Mouse (Mus musculus): Measurements from ENCODE around the gene Mrap. TPM values are rescaled to one million over a fixed set of nuclear protein-coding genes. Genes with fewer than 3 reads are reported as not detected.

Mrap gene
- 162 and 216 TPM in 2 replicates for polyA plus RNA-seq (2012; rRNA removed)

DNA sequence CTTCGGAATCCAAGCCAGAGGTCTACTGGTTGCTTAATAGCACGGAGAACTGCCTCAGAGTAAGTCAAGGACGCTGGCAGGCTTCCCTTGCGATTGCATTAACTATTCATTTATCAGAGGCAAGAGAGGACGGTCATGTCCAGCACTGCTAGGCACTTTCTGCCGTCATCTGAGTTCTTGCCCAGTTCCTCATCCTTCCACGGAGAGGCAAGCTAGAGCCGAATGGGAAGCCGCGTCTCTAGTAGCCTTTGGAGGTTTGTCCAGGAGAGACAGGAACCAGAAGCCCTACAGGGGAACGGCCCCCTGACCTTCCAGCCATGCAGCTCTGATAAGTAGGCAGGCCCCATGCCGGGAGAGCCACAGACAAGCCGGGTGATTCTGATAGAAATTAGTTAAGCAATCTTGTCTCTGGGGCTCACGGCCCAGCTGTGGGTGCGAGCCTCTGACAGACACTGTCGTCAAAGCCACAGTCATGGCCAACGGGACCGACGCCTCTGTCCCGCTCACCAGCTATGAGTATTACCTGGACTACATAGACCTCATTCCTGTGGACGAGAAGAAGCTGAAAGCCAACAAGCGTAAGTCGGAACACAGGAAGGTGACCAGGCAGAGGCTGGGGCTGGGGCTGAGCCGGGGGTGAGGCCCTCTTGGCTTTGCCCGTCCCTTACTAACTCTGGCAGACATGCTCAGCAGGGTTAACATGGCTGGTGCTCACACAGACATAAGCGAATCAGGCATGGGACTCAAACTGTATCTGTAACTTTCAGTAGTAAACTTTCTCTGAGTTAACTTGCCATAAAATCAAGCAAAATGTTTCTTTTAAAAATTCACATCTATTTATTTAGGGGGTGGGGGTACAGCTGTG, at the start of gene Mrap:
TSS of gene Mrap (plus strand) at position 116 of the 865 bp plus-strand sequence.

GRCm38 (mm10) chr16:90727233-90728115, 10.5 kb upstream of the Mrap start, which contains the start of gene Mis18a:
Gene Mis18a, minus strand, starts transcription at chr16:90727404.

Other genes with a start within 250 kb of the Mrap start
- gene Mis18a, start 10.8 kb upstream of the Mrap start, polyA plus RNA-seq (2012; rRNA removed) = 25.4 and 34.5 TPM in 2 replicates
- gene Urb1, start 72.2 kb downstream of the Mrap start, polyA plus RNA-seq (2012; rRNA removed) = 6.5 and 8.4 TPM in 2 replicates
- 8.9 and 10.4 TPM in 2 replicates for gene Eva1c, start 88.5 kb downstream of the Mrap start, polyA plus RNA-seq (2012; rRNA removed)
- gene Cfap298, start 196.9 kb downstream of the Mrap start, polyA plus RNA-seq (2012; rRNA removed) = 30.0 and 69.2 TPM in 2 replicates